Mouse (Mus musculus) C3H10T1/2 (cell line): Measurements from ENCODE around the gene Sorcs1. TPM values are rescaled to one million over a fixed set of nuclear protein-coding genes. Genes with fewer than 3 reads are reported as not detected.

ENCODE experiments used
- polyA plus RNA-seq, 2 experiments: library from polyadenylated mRNA; unstranded; fragments of >200 nt; fragmentation: generic; extraction: Trizol; gene quantifications; one replicate each; pipeline ENCODE4 v1.2.1; 2012; ENCODE audit warnings: missing spikeins in 2 of 2

Gene Sorcs1
- under 1 TPM in 1 of 2 experiments, not detected in 1; 0.20 TPM for polyA plus RNA-seq

GRCm38 (mm10) chr19:50677903-50678896 lies at the start of gene Sorcs1:
TSS of gene Sorcs1 (minus strand) at chr19:50678646.

